Mouse (Mus musculus) kidney, postnatal 0 days (tissue): ENCODE measurements around the gene Cdc37l1. TPM values are rescaled to one million over a fixed set of nuclear protein-coding genes. Genes with fewer than 3 reads are reported as not detected.
A peak's percentile ranks its signal among the peaks of the same experiment; 100 is the strongest.

Source experiments
- ATAC-seq: fragments of 200-750 bp; cut with Nextera tagmentation; replicated peaks from 2 replicates; pipeline ENCODE4 v1.8.0; 2017; ENCODE audit warnings: low read depth, moderate number of reproducible peaks, moderate TSS enrichment, moderate library complexity; ENCODE audit not compliant: low FRiP score
- DNase-seq: peaks from one replicate; pipeline ENCODE4 v3.0.0-alpha.2; 2016; ENCODE audit warnings: low spot score
- H3K27ac ChIP-seq: fragments of 300-500 bp; sonication (generic); 2 replicates; pipeline ENCODE4 v1.5.1; 2014; ENCODE audit warnings: mild to moderate bottlenecking
- H3K27me3 ChIP-seq: fragments of 300-500 bp; sonication (generic); 2 replicates; pipeline ENCODE4 v1.6.1; 2014; ENCODE audit warnings: low read length, mixed read lengths; ENCODE audit not compliant: insufficient read depth
- H3K36me3 ChIP-seq: fragments of 300-500 bp; sonication (generic); 2 replicates; pipeline ENCODE4 v1.6.1; 2014; ENCODE audit warnings: low read length, mixed read lengths; ENCODE audit not compliant: insufficient read depth
- H3K4me1 ChIP-seq: fragments of 300-500 bp; sonication (generic); replicated peaks from 2 replicates; pipeline ENCODE4 v1.6.1; 2014; ENCODE audit warnings: antibody characterized with exemption, low read length, mixed read lengths; ENCODE audit not compliant: insufficient read depth
- H3K4me2 ChIP-seq: fragments of 300-500 bp; sonication (generic); 2 replicates; pipeline ENCODE4 v1.6.1; 2014; ENCODE audit warnings: mild to moderate bottlenecking, low read length, moderate library complexity, mixed read lengths
- H3K4me3 ChIP-seq: fragments of 300-500 bp; sonication (generic); replicated peaks from 2 replicates; pipeline ENCODE4 v1.5.1; 2014; ENCODE audit warnings: low read depth, low read length
- H3K9ac ChIP-seq: fragments of 300-500 bp; sonication (generic); 2 replicates; pipeline ENCODE4 v1.6.1; 2014; ENCODE audit warnings: low read depth, low read length
- H3K9me3 ChIP-seq: fragments of 300-500 bp; sonication (generic); replicated peaks from 2 replicates; pipeline ENCODE4 v1.6.1; 2016; ENCODE audit warnings: low read length, inconsistent platforms, mixed read lengths
- CTCF ChIP-seq: IDR thresholded peaks from 2 replicates; pipeline ENCODE4 v1.5.1; 2016; ENCODE audit warnings: antibody characterized with exemption, low read depth, mild to moderate bottlenecking, moderate library complexity
- WGBS: fragments of 180-500 bp; shearing (Covaris S2); extraction: QIAGEN DNeasy Blood & Tissue Kit; methylation state at CpG from one replicate; pipeline ENCODE4 v1.1.7; 2014; 5-methylcytosine and 5-hydroxymethylcytosine counted together
- polyA plus RNA-seq: library from polyadenylated mRNA; unstranded; fragments of >200 nt; fragmentation: Nextera tagmentation; extraction: Ambion mirVana; gene quantifications from 2 replicates; pipeline ENCODE4 v1.2.1, GENCODE M21; 2015

The Cdc37l1 gene
- polyA plus RNA-seq, 1 experiment from 2014 or later: 28.2 TPM

DNA sequence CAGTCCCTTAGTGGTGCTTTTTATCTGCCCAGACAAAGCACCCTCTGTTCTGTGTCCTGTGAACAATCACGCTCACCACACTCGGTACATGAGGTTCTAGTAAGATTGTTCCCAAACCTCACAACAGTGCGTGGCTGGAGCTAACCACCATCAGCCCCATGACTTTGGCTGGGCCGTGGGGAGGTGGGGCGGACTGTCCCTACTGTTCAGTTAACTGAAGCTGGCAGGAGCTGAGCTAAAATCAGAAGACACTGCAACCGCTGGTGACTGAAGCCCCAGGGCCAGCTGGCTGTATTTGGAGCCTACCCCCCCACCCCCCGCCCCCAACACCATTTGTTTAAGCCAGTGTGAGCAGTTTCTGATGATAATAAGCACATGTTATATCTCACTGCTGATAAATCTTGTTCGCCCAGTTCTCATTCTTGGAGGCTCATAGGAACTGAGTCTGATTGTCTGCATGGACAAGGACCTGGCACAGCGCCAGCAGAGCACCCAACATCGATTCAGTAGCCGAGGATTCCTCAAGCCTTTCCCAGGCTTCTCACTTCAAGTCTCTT is 34.3 kb downstream of the Cdc37l1 start:
- Histone ChIP-seq H3K4me2 (no peak overlapping the region), H3K4me3 (no peak overlapping the region), H3K27me3 (no peaks in the 10 kb centered on the region), H3K9me3 (no peaks in the 10 kb centered on the region), H3K9ac (no peak overlapping the region), H3K4me1 (no peaks in the 10 kb centered on the region), H3K36me3 (peaks cover 37% of the 10 kb centered on the region; the same call in 1 of the 2 replicates), H3K27ac (no peak overlapping the region)
- WGBS: 83% methylated on average over 11 of the region's 11 CpGs
- DNase-seq (no peak), ATAC-seq (no peak)
- no peak for TF ChIP-seq CTCF

- 92% methylated on average over 3 of the region's 3 CpGs for WGBS
- H3K4me2 ChIP-seq: no peak overlapping the region
Observed at GRCm38 (mm10) chr19:29031788-29032187, 41.6 kb downstream of the Cdc37l1 start.

DNA sequence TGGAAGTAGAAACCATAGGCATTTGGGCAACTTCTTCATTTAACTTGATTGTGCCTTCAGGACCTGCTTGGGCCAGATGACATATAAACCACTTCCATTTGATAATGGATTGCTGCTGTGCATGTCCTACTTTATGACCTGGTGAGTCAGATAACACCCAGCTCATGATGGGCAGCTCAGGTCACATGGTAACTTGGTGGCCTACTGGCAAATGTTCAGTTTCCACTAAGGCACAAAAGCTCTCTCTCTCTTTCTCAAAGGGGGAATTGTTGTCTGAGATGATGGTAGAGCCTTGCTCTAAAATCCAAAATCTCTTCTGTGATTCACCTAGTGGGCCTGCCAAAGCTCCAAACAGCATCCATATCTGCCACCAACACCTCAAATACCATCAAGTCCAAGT is 42.5 kb downstream of the Cdc37l1 start:
- H3K4me1 ChIP-seq: no peaks in the 10 kb centered on the region
- DNase-seq (no peak), ATAC-seq (no peak)
- H3K36me3 ChIP-seq: 0 out of 2 replicates have a peak, but pooled peaks cover 16% of the 10 kb centered on the region
- H3K9ac ChIP-seq: no peak overlapping the region
- no peaks in the 10 kb centered on the region for H3K9me3 ChIP-seq
- TF ChIP-seq CTCF: no peak
- H3K27me3 ChIP-seq: no peaks in the 10 kb centered on the region
- H3K4me3 ChIP-seq: no peak overlapping the region
- no peak overlapping the region for H3K4me2 ChIP-seq
- no peak overlapping the region for H3K27ac ChIP-seq

More at GRCm38 (mm10) chr19:29031788-29032187, 41.6 kb downstream of the Cdc37l1 start:
- H3K9ac ChIP-seq: no peak overlapping the region
- no peaks in the 10 kb centered on the region for H3K4me1 ChIP-seq
- no peaks in the 10 kb centered on the region for H3K9me3 ChIP-seq
- H3K27me3 ChIP-seq: no peaks in the 10 kb centered on the region
- DNase-seq: no peak
- no peak for TF ChIP-seq CTCF
- ATAC-seq: no peak
- H3K36me3 ChIP-seq: 0 out of 2 replicates have a peak, but pooled peaks cover 10% of the 10 kb centered on the region
- no peak overlapping the region for H3K4me3 ChIP-seq
- H3K27ac ChIP-seq: no peak overlapping the region

GRCm38 (mm10) chr19:29037026-29037425 is 46.9 kb downstream of the Cdc37l1 start:
- Histone ChIP-seq H3K27me3 (no peaks in the 10 kb centered on the region), H3K36me3 (0 out of 2 replicates have a peak, but pooled peaks cover 11% of the 10 kb centered on the region), H3K9me3 (no peaks in the 10 kb centered on the region), H3K27ac (no peak overlapping the region), H3K4me1 (no peaks in the 10 kb centered on the region), H3K9ac (no peak overlapping the region), H3K4me3 (no peak overlapping the region), H3K4me2 (no peak overlapping the region)
- TF ChIP-seq CTCF: no peak
- DNase-seq: no peak
- 89% methylated on average over 5 of the region's 5 CpGs for WGBS
- no peak for ATAC-seq

- Histone ChIP-seq H3K36me3 (0 out of 2 replicates have a peak, but pooled peaks cover 11% of the 10 kb centered on the region), H3K4me2 (no peak overlapping the region), H3K9me3 (no peaks in the 10 kb centered on the region), H3K9ac (no peak overlapping the region), H3K27ac (no peak overlapping the region), H3K27me3 (no peaks in the 10 kb centered on the region), H3K4me1 (no peaks in the 10 kb centered on the region; the same call in 1 of the 2 replicates), H3K4me3 (no peak overlapping the region)
- ATAC-seq (no peak), DNase-seq (no peak)
- 85% methylated on average over 10 of the region's 10 CpGs for WGBS
- TF ChIP-seq CTCF: no peak
Observed at GRCm38 (mm10) chr19:29037541-29037940, 47.4 kb downstream of the Cdc37l1 start.

DNA sequence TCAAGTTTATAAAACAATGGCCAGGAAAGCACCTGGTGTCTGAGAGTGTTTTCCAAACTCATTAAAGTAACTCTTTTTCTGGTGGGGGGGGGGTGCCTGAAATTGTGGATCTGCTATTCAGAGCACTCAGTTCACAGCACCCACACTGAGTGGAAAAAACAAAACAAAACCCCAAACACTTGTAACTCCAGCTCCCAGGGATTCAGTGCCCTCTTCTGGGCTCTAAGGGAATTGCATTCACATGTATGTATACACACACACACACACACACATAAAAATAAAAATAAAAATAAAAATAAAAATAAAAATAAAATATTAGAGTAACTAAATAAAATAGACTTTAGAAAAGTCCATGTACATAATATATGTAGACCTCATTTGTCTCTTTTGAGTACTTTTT is 49.2 kb downstream of the Cdc37l1 start:
- Histone ChIP-seq H3K27ac (no peak overlapping the region), H3K4me3 (no peak overlapping the region), H3K9ac (no peak overlapping the region), H3K4me2 (no peak overlapping the region), H3K36me3 (0 out of 2 replicates have a peak, but pooled peaks cover 11% of the 10 kb centered on the region), H3K9me3 (no peaks in the 10 kb centered on the region), H3K27me3 (no peaks in the 10 kb centered on the region), H3K4me1 (no peaks in the 10 kb centered on the region; the same call in 1 of the 2 replicates)
- ATAC-seq (no peak; the same call in 1 of the 2 replicates), DNase-seq (no peak)
- peak; percentile 16; the same call in 1 of the 2 replicates for TF ChIP-seq CTCF

DNA sequence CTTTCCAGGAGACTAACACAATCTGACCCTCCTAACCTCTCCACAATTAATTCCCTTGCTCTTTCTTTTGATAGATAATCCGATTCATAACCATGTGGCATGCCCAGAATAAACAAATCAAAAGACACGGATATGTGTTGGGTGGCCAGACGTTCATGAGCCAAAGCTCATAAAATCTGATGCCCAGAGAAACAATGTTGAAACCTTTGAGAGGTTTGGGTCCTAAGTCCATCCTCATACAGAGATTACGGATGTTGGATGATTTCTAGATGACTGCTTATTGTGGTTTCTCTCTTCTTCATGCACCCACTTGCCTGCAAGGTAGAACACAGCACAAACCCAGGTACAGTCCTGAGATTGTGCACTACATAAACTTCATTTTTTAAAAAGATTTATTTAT is 50.1 kb downstream of the Cdc37l1 start:
- Histone ChIP-seq H3K9ac (no peak overlapping the region), H3K27me3 (no peaks in the 10 kb centered on the region), H3K9me3 (no peaks in the 10 kb centered on the region), H3K4me3 (no peak overlapping the region), H3K27ac (no peak overlapping the region), H3K36me3 (0 out of 2 replicates have a peak, but pooled peaks cover 11% of the 10 kb centered on the region), H3K4me2 (no peak overlapping the region), H3K4me1 (peaks cover 3% of the 10 kb centered on the region; the same call in 1 of the 2 replicates)
- no peak for TF ChIP-seq CTCF
- ATAC-seq (no peak), DNase-seq (no peak)
- 67% methylated on average over 4 of the region's 4 CpGs for WGBS
